Mouse (Mus musculus) inflammation-experienced regulatory T-cells, adult 6 months (primary cell): Measurements from ENCODE around the gene Slc9a7. TPM values are rescaled to one million over a fixed set of nuclear protein-coding genes. Genes with fewer than 3 reads are reported as not detected.
A peak's percentile ranks its signal among the peaks of the same experiment; 100 is the strongest.

Source experiments
- ATAC-seq: one replicate; pipeline ENCODE4 v1.8.0; 2017
- polyA plus RNA-seq, 3 experiments: library from polyadenylated mRNA; unstranded; fragments of 100-300 nt; shearing (Covaris generic); gene quantifications; one replicate each; pipeline ENCODE4 v1.2.1; 2017

Gene Slc9a7
- polyA plus RNA-seq = 1 to 10 TPM; 5.9 to 7.0 (median 6.2) TPM

GRCm38 (mm10) chrX:20291282-20292039 lies at the start of gene Slc9a7:
Slc9a7 (minus strand) TSS chrX:20291807.
- ATAC-seq = peak; percentile 73

- no peak for ATAC-seq
These were observed 44.1 kb upstream of the Slc9a7 start for GRCm38 (mm10) chrX:20335722-20336121.

DNA sequence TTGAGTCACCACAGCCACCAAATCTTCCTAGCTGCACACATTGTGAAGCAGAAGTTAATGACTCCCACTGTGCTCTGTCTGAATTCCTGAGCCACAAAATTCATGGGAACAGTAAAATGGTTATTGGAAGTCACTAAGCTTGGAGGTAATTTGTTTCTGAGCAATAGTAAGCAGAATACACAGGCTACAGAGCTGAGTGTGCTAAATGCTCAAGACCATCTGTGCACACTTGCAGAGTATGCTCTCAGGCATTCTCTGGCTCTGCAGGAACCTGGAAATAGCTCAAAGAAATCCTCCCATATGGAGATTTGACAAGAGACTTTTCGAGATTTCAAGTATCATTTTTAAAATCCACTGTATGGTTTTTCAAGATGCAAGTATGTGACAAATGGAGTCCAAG lies 41.1 kb upstream of the Slc9a7 start:
- ATAC-seq = no peak

DNA sequence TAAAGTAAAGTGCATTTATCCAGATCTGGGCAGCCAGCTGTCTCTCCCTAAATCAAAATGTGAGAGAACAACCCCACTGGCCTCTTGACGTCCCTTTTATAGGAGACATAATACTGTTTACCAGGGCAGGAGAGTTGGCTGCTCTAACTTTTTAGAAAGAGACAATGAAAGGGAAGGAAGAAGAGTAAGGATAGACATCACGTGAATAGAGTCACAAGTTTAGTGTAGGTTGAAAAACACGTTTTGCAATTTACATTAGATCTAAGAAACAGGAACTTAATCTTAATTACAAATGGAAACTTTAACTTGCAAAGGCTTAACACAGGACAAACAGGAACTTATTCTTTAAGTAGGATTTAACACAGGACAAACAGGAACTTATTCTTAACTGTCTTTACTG lies 15.6 kb upstream of the Slc9a7 start:
- ATAC-seq = no peak

GRCm38 (mm10) chrX:20305941-20306340 lies 14.3 kb upstream of the Slc9a7 start:
- ATAC-seq = no peak

GRCm38 (mm10) chrX:20303280-20303679 lies 11.7 kb upstream of the Slc9a7 start:
- ATAC-seq = no peak

DNA sequence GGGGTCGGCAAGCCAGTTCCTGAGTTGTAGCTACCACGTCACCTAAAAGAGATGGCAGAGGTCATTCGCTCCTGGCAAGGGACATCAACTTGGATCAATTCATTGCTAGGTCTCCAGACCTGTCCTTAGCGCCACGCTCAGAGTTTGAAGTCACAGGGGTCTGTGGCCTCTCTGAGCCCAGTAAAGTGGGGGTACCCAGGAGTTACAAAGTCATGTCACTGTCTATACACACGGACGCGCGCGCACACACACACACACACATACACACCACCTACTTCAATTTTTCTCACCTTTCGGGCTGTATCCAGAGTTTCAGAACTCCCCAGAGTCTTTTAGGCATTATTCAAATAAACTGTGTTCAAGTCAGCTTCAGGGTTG lies 422 bp upstream of the Slc9a7 start:
- ATAC-seq = peak; percentile 1

GRCm38 (mm10) chrX:20290715-20291114 lies 892 bp downstream of the Slc9a7 start:
- peak; percentile 51 for ATAC-seq

DNA sequence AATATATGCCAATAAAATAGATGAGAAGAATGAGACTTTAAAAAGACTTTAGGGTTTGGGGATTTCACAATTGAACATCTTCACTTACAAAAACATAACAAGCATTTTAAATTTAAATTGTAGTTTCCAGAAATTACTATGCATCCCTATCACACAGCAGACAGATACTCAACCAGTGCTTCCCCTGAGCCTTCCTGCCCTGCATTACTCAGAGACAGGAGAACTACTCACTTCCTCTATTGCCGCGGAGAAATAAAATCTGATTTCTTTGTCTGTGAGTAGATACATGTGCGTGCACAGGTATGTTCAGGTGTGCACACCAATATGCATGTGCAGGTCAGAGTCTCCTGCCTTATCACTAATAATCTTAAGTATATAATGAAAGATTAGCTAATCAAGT lies 2.9 kb downstream of the Slc9a7 start:
- no peak for ATAC-seq

GRCm38 (mm10) chrX:20286254-20286653 lies 5.4 kb downstream of the Slc9a7 start:
- ATAC-seq = no peak

- ATAC-seq = peak; percentile 89
These were observed 12.2 kb downstream of the Slc9a7 start for GRCm38 (mm10) chrX:20279424-20279823.

GRCm38 (mm10) chrX:20273854-20274253 lies 17.8 kb downstream of the Slc9a7 start:
- peak; percentile 20 for ATAC-seq

- peak; percentile 83 for ATAC-seq
These were observed 19.6 kb downstream of the Slc9a7 start for GRCm38 (mm10) chrX:20271980-20272379.

DNA sequence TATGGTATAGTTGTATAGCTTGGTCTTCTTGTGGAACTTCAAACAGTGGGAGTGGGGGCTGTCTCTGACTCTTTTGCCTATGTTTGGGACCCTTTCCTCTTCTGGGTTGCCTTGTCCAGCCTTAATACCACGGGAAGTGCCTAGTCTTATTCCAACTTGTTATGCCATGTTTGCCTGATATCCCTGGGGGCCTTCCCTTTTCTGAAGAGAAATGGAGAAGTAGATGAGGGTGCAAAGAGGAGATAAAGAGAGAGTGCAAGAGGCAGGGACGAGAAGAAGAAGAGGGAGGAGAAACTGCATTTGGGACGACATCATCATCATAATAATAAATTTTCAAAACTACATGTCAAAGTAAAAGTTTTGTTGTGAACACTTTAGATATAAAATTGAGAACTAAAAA lies 21.6 kb downstream of the Slc9a7 start:
- no peak for ATAC-seq

DNA sequence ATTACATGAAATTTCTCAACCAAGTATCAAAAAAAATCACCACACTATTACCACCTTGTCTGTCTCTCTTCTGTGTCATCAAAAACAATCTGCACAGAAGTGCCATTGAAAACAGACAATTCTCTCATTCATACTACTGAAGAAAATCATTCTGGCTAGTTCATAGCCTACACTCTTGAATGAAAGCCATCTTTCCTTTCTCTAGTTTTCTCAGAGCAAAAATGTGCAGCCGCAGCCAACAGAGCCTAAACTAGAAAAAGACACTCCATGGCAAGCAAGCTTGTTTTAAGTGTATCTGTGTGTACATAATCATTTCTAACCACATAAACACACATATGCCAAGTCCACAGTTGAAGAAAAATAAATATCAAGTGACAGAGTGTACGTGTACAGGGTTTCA lies 27.2 kb downstream of the Slc9a7 start:
- ATAC-seq = no peak

DNA sequence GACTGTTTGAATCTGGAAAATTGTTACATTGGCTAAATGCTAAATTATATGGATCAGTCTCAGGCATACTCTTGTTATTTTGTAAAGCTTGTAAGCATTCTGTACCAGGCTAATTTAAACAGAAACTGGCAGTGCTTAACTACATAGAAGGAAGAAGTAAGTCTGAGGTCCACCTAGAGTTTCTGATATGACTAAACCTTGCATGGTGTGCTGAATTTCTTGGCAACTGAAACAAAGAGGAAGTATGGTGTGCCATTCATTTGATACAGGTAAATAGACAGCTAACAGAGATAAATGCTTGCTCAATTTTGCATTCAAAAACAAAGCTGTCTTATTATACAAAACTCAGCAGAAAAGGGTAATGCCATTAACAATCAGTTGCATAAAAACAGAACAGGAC lies 63.5 kb downstream of the Slc9a7 start:
- ATAC-seq = no peak

DNA sequence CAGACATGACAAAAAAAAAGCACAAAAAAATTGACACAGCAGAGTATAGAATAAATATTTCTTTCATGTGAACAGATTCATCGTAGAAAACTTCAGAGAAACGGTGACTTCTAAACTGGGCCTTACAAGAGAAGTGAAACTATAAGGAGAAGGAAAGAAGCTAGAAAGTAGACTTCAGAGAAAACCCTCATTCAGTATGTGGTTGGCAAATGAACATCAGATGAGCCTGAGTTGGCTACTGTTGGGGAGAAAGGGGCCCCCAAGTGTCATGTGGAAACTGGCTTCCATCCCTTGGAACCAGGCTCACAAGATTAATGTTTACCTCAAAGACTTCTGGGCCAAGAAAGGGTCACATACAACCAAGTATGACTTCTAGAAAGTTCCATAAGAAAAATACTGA lies 70.1 kb downstream of the Slc9a7 start:
- ATAC-seq = no peak

DNA sequence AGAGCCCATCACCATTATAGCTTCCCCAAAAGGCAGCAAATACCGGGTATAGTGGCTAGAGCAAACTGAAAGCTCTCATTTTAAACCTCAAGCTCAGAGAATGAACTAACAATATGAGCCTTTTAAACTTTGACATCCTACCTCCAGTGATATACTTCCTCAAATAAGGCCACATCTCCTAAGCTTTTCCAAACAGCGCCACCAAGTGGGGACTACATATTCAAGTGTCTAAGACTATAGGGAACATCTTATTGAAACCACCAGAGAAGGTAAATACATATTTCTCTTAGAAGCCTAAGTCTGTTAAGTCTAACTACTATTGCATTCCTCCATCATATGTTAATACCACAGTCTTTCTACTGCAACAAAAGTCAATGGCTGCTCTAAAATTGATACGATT lies 106.0 kb downstream of the Slc9a7 start:
- ATAC-seq = no peak

DNA sequence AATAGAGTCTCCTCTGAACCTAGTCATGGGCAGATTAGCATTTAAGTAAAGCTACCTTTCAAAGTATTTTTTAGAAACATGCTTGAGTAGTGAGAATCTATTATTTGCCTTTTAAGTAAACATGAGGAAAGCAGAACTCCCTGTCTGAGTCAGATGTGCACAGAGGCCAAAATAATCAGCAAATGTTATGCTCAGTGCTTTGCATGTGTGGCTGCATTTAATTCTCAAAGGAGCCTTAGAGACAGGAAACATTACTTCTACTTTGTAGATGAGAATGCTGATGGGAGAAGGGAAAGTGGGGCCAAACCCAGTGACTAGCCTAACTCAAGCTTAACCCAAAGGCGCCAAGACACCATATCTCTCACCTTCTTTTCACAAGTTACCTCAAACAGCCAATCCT lies 114.8 kb downstream of the Slc9a7 start:
- ATAC-seq = no peak

GRCm38 (mm10) chrX:20168430-20168829 lies 123.2 kb downstream of the Slc9a7 start:
- ATAC-seq = no peak

DNA sequence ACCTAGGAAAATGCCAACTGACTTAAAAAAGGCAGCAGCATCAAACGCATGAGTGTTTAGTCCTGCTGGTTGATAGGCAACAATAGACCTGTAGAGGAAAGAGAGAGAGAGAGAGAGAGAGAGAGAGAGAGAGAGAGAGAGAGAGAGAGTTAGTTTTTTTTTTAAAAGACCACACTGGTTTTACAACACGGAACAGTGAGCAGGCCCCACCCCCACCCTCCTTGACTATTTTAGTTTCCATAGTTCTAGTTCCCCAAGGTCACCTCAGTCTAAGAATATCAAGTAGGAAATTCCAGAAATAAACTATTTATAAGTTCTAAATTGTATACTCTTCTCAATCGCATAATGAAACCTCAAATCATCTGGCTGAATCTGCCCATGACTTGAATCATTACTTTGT lies 126.6 kb downstream of the Slc9a7 start:
- ATAC-seq = no peak

- ATAC-seq = no peak
These were observed 129.3 kb downstream of the Slc9a7 start for GRCm38 (mm10) chrX:20162322-20162711.

GRCm38 (mm10) chrX:20161687-20162321 lies 129.8 kb downstream of the Slc9a7 start:
- ATAC-seq = no peak

- ATAC-seq = no peak
These were observed 131.3 kb downstream of the Slc9a7 start for GRCm38 (mm10) chrX:20160301-20160700.

GRCm38 (mm10) chrX:20157519-20157918 lies 134.1 kb downstream of the Slc9a7 start:
- ATAC-seq = no peak
